Mouse (Mus musculus) activated CD4-positive, CD25-positive, alpha-beta regulatory T cell, adult 4 months (primary cell): ENCODE data around the gene Kat2a. TPM values are rescaled to one million over a fixed set of nuclear protein-coding genes. Genes with fewer than 3 reads are reported as not detected.

Source experiments
- ATAC-seq: one replicate; pipeline ENCODE4 v1.8.0; 2017
- polyA plus RNA-seq, 2 experiments: library from polyadenylated mRNA; unstranded; fragments of 100-300 nt; shearing (Covaris generic); gene quantifications; one replicate each; pipeline ENCODE4 v1.2.1; 2017

Gene Kat2a
- polyA plus RNA-seq, 2 experiments from 2014 or later = 11.2 to 13.3 TPM

DNA sequence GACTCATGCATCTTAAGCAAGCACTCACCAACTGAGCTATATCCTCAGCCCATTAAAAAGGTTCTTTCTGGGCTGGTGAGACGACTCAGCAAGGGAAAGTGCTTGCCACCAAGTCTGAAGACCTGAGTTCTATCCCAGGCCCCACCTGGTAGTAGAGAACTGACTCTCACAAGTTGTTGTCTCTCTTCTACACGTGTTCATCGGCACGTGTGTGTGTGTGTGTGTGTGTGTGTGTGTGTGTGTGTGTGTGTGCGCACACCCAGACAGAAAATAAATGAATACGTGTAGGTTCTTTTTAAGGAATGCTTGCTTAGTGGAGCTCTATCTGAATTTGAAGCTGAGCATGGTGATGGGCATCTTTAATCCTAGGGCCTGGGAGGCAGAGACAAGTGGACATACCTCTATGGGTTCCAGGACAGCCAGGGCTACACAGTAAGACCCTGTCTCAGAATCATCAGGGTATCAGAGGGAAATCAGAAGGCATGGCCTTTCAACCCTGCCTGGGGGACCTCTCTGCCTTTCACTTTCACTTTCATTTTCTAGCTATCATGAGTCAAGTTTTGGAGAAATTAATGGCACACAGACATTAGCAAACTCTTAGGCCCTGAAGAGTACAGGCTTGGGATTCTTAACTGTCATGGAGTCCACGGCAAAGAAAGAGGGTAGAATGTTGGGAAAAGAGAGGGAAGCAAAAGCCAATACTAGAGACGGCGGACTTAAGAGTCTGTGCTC is 23.0 kb upstream of the Kat2a start:
- no peak for ATAC-seq

DNA sequence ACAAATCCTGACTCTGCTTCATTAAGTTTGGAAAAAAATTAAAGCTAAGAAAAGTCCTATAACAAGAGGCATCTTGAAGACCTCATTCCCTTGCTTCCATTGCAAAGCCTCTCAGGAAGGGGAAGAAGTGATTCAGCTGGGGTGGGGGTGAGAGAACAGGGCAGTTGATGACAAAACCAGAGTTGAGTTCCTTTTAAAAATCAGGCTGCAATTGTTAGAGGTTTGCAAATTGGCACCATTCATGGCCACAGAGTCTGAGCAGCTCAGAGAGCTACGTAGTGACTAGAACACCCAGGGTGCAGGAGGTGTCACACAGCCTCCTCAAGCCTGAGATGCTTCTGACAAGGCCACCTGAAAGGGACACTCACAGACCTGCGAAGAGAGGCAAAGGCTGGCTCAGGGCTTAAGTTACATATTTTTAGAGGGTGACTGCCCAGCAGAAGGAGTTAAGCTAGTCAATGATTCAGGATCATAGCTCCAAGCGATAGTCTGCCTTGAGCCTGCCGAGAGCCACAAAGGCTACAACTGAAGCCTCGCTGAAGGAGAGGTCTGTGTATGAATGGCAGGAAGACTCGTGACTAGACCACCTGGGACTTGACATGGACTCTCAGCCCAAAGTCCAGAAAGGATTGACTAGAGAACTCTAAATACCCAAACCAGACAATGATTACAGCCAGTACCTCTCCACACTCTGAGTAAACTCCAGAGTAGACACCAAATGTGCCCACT is 18.4 kb upstream of the Kat2a start:
- no peak for ATAC-seq

DNA sequence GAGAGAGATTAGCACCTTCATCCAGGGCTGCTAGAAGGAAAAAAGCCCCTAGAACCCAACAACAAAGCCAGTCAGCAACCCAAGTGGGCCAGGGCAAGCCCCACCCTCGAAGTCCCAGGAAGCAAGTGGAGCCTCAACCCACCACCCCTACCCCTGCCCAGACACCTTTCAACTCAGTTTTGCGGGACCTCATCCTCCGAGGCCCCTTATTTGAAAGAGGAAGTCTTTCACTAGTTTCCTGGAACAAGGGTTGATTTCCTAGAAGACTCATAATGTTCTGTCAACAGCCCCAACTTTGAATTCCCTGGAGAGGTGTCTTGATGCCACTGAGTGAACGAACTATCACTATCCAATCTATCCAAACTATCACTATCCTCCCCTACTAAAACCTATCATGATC is 17.7 kb upstream of the Kat2a start:
- peak; percentile 28 for ATAC-seq

DNA sequence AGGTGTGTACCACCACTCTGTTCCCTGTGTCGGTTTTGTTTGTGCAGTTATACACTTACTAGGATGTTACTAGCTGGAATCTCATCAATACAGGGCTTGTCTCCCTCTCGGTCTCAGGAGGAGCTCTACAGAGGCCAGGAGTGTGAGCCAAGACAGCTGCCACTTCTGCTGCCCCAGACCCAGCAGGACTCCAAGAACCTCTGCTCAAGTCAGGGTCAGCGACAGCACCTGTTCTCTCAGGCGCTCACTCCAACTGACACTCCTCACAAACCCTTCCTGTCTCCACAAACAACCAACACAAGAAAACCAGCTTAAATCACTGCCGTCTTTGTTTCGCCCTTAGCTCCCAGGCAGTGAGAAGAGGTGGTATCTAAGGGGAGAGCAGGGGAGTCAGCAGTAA is 16.3 kb upstream of the Kat2a start:
- no peak for ATAC-seq

DNA sequence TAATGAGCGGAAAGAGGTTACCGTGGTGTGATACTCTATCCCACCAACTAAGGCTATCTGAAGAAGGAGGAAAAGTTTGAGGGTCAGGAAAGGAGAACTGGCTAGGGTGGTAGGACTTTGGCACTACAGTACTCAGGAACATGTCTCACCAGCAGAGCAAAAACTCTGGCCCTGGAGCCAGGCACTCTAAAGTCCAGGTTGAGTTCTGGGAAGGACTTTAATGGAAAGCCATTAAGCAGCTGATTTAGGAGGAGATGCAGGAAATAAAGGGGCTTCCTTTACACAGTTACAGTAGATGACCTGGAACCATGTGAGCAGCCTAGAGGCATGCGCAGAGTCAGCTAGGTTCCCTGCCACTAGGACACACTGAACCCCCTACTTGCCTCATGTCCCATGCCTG is 14.9 kb upstream of the Kat2a start:
- ATAC-seq = no peak

DNA sequence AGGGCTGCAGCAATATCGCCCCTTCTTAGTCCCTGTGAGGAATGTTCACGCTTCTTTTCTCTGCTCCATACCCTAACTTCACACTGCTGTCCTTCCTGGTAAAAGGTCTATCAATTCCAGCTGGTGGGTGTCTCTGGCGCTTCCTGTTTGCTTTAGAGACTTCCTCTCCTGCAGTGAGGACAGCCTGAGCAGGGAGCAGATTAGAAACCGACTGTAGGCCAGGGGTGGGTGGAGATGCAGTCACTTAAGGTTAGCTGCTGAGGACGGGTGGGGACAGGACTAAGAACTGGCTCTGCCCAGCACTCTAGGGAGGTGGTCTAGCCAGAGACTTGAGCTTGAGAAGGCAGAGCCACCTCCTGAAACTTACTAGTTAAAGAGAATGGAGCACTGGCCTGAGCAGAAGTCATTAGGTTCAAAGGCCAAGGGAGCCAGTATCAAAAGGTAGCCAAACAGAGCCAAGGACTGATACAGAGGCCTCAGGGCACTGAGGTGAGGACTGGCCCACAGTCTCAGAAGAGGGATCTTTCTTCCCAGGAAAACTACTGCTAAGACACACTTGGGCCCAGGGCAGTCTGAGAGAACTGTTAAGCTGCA is 12.8 kb upstream of the Kat2a start:
- no peak for ATAC-seq

DNA sequence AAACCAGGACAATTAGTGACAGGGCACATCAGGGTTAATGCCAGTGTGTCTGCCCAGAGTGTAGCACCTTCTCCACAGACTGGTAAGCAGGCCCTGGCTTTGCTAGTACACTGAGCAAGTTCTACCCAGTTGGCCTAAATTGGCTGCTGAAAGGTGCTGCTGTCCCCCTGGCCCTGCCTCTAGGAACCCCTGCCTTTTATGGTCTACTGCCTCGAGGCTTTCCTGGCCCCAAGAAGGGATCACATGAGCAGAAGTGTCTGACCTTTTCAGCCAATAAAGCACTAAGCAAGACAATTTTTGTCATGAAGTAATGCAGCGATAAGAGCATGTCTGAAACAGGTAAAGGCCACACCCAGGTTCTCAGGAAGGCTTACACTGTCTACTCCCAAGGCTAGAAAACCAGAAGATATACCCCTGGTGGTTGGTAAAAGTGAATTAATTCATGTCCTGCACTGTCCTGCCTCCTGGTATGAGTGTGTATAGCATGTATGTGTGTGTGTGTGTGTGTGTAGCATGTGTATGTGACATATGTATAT is 10.3 kb upstream of the Kat2a start:
- no peak for ATAC-seq

DNA sequence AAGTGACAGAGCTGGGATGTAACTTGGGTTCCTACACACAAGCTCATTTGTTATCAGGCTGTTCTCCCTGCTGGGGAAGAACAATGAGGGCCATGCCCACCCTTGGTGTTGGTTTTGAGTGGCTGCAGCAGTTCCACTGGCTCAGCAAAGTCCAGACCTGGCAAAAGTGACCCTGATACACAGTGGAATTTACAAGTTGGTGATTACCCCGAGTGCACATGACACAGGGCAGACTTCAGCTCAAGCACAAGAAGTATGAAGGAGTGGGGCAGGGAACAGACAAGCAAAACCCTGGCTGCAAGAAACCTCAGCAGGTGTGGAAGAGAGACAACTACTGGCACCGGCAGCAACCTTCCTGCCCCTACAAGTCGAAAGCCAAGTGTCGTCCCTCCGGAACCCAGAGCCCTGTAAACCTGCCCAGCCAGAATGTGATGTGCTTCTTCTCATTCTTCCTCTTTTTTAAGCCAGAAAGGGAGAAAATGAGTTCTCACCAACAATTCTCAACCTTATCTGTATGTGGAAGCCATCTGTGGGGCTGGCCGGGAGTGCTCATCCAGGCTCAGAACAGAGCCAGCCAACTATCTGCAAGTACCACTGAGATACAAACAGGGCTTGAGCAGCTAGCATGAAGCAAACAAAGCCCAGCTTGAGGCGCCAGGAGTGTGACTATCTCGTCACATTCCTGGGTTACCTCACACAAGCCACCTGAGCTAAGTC is 9.7 kb upstream of the Kat2a start:
- ATAC-seq = no peak

DNA sequence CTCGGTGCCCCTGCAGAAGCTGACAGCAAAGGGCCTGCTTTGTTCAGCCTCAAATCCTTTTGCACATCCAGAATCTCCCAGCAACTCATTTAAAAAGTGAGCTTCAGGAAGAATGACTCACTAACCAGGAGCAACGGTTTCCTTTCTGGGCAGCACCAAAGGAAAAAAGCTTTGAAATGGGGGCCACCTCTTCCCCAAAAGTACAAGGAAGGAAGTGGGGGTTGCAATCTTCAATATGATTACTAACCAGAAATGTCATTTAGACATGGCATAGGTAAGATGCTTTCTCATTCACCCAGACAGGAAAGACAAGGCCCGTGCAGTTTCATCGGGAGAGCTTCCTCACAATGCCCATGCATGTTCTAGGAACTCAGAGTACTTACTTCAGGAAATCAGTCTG is 9.0 kb upstream of the Kat2a start:
- no peak for ATAC-seq

DNA sequence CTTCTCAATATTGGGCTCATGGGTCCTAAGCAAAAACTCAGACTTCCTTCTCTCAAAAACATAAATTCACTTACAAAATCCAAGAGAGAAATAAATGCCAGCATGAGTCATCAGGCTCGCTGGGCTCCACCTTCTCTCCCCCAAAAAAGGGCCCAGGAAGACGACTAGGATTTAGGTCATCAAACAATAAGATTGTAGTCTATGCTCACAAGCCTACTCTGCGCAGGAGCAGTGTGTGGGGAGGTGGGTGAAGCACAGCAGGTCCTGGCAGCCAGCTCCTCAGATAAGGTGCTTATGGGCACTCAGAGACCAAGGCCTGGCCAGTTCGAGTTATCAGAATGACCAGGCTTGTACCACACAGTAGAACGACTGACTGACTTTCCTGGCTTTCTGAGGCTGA is 8.1 kb upstream of the Kat2a start:
- ATAC-seq = no peak

DNA sequence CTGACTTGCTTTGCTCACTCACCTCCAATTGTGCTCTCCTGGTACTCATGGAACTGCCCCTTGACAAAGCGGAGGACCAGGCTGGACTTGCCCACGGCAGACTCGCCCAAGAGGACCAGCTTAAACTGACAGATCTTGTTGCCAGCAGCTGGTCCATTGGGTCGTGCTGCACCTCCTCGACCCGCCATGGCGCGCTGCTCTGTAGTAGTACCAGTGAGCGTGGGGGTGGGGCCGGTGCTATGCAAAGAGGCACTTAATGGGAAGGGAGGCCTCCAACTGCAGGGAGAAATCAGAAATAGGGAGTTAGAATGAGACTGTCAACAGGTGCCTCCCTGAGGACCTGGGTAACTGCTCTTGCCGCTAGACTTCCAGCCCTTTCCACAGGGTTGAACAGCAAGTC is 7.6 kb upstream of the Kat2a start:
- ATAC-seq = no peak

DNA sequence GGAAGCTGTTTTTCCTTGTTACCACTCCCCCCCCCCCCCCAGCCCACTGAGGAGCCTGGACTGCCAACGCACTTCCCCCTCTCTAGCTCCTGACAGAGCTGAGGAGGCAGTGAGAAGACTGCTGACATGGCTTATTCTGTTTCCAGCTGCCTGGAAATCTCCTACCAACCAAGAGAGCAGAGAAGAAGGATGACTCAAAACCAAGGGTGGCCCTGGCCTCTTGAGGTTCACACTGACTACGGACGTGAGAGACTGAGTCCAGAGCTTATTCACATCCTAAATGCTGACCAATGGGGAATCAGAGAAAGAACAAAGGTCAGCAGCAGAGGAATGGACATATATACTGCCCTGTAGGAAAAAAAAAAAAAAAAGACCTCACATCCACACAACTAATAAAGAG is 7.0 kb upstream of the Kat2a start:
- ATAC-seq = no peak

DNA sequence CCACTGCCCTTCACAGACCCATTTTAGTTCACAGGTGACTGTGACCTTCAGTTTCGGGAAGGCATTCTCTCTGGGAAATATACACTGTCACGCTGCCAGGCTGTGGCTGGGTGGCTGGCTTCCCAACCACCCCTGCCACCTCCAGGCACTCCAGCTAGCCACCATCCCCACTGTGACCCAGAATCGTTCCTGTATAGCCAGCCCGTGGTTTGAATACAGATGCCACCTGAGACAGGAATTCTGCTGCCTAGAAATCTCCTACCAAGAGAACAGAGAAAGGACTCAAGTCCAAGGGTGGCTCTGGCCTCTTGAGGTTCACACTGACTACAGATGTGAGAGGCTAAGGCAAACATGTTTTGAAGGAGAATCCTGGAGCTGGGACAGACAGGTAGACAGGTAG is 6.6 kb upstream of the Kat2a start:
- ATAC-seq = no peak

DNA sequence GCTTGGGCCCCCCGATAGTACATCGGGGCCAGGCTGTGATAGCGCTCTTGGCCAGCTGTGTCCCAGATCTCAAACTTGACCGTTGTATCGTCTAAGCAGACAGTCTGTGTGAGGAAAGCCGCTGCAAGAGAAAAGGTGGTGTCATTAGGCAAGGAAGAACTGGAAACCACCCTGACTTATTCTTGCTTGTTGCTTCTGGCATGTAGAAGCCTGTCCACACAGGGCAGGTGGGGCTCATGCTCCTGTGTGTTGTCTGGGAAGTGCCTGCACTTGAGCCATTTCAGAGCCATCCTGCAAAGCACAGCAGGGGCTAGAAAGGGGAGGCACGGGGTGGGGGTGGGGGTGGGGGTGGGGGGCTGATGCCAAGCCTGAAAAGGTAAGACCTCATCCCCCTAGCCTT is 6.2 kb upstream of the Kat2a start:
- no peak for ATAC-seq

DNA sequence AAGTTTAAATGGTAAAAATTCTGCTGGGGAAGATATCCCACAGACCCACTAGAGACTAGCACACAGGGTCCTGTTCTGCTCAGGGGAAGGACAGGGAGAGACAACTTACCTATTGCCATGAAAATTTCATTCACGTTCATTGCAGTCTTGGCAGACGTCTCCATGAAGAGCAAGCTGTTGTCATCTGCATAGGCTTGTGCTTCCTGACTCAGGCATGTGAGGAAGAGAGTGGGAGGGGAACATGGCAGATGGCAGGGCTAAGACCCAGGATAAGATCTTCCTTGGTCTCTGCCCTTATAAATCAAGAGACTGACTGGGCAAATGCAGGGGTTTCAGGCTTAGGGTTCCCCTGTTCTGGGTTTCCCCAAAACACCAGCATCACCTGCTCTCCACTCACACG is 4.4 kb upstream of the Kat2a start:
- no peak for ATAC-seq

DNA sequence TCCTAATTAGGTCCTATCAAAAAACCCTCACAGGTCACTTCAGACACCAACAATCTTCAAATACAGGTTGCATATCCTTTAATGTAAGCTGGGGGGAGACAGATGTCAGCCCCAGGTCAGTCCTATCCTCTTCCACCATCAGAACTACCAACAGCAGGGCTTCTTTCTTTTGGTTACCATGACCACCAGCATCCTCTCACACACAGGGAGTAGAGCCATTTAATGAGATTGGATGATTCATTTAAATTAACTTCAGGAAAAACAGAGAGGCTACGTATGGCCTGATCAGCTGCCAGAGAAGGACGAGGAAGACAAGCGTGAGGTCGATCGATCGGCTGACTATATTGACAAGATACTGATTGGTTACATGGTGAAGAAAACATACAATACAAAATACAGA is 2.7 kb upstream of the Kat2a start:
- ATAC-seq = no peak

DNA sequence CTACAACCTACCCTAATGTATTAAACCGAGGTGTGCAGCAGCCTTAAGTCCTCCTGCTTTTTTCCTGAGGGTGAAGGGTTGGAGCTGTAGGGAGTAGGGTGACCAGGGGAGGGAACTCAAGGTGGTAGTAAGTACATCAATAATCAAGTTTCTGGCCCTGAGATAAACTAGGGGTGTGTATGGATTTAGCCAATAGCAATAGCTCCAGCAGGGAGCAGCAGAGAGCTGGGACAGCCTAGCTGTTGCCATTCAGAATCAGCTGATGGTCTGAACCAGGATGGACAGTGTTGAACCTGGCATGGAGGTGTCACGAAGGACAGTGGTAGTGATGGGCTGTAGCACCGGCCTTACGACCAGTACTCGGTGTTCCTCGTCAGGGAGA is 2.3 kb upstream of the Kat2a start:
- peak; percentile 37 for ATAC-seq

DNA sequence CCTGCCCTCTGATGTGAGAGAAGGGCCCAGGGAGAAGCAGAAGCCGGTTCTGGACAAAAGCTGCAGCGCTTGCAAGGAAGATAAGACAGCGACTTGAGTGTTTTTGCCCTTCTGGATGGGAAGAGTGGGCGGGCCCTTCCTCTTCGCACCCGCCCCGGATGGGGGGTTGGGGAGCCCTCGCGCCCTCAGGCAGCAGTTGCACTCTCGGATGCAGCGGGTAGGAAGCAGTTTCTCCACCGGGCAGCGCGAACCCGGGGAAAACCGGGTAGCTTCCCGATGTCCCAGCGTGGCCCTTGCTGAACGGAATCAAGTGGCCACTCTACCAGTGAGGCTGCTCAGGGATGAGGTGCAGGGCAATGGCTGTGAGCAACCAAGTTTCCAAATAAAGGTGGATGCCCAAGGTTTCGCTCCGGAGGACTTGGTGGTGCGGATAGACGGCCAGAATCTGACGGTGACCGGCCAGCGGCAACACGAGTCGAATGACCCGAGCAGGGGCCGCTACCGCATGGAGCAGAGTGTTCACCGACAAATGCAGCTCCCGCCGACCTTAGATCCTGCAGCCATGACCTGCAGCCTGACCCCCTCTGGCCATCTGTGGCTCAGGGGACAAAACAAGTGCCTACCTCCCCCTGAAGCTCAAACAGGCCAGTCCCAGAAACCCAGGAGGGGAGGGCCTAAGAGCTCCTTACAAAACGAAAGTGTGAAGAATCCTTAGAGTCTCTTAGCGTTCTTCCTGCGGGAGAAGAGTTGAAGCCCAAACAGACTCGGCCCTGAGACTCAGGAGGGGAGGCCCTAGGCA is 1.7 kb upstream of the Kat2a start, which contains the start of gene Hspb9:
Gene Hspb9, plus strand, starts transcription at position 116 of the 799 bp plus-strand sequence.
- ATAC-seq = peak; percentile 86

DNA sequence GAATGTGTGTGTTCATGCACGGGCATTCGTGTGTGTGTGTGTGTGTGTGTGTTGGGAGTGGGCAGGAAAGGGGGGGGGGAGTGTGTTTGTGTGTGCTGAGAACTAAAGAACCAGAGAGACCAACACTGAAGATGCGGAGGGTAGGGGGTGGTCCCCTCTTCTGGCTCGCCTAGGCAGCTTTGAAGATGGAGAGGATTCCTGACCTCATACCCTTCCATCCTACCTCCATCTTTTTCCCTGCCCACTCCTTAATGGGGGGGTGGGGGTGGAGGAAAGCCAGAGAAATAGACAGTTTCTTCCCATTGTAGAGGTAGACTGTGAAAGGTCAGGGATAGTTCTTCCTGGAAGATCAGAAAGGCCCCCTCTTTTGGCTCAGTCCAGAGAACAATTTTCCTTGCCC is 909 bp upstream of the Kat2a start:
- ATAC-seq = no peak

DNA sequence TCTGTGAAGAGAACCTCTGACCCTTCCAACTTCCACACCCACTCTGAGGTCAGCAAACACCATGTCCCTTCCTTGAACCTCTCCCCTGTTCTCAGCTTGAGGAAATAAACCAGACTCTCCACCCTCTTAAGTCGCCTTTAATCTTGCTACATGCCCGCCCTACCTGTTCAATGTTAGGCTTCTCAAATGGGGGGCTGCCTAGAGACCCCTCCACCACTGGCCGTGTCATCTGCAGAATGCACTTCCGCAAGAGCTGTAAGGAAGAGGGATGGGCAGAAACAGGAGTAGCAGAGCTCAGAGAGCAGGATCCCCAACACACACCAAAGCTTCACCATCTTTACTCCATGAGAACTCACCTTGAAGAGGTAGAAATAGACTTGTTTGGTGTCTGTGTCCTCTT is 1.3 kb downstream of the Kat2a start:
- ATAC-seq = no peak

DNA sequence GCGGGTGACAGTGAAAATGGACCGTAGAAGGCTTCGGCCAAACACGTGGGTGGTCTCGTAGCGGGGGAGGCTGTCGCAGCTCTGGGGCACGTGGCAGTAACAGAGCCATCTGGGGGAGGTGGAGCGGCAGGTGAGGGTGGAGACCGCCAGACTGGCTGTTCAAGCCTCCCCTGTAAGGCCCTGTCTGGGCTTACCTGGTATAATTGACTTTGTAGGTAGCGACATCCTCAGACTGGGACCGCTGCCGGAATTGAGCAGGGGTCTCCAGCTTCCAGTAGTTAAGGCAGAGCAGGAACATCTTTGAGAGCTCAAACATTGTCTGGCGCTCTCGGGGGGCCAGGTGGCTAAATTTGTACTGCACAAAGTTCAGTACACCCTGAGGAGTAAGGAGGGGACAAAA is 1.7 kb downstream of the Kat2a start:
- ATAC-seq = no peak

DNA sequence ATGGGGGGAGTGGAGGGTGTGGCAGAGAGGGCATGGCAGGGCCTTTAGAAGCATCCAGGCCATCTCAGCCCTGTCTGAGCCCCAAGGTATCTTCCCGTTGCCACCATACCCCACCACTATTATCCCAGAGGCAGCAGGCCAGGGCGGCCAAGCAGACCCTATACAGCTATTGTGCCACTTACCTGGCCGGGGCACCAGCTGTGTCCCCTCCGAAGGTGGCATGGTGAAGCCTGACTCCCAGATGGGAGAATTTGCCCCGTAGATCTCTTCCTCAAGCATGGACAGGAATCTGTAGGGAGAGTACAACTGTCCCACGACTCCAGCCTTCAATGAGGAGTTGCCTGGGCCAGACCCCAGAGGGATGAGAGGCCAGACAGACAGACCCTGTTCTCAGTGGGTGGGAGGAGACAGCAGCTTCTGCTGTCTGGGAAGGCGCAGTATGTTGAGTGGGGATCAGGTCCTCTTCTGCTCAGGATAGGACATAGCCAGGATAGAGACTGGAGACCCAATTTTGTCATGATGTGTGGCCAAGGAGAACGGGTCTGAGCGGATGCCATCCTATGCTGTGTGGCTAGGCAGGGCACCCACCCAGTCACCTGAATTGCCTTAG is 3.0 kb downstream of the Kat2a start:
- no peak for ATAC-seq
